Mouse (Mus musculus) myocyte (in vitro differentiated cells): ENCODE data around the gene Zbtb42.

ENCODE experiments used
- CEBPB ChIP-seq: IDR thresholded peaks from 2 replicates; pipeline ENCODE4 v1.6.1; 2011; ENCODE audit warnings: mild to moderate bottlenecking, moderate library complexity; ENCODE audit not compliant: poor library complexity, insufficient read depth, severe bottlenecking
- E2F4 ChIP-seq: IDR thresholded peaks from one replicate; pipeline ENCODE4 v1.6.1; 2011; ENCODE audit warnings: mild to moderate bottlenecking, control low read depth, moderate library complexity; ENCODE audit not compliant: insufficient read depth
- MAX ChIP-seq: IDR thresholded peaks from one replicate; pipeline ENCODE4 v1.6.1; 2011; ENCODE audit warnings: low read depth, mild to moderate bottlenecking, control low read depth
- MYOD1 ChIP-seq, 3 experiments: IDR thresholded peaks; one replicate each; pipeline ENCODE4 v1.6.1; 2011; ENCODE audit warnings: control low read depth in 2 of 3, low read depth in 2 of 3, mild to moderate bottlenecking in 2 of 3, moderate library complexity in 1 of 3; ENCODE audit not compliant: insufficient read length in 2 of 3, control insufficient read depth in 1 of 3
- MYOG ChIP-seq, 3 experiments: IDR thresholded peaks; one replicate each; pipeline ENCODE4 v1.6.1; 2011; ENCODE audit warnings: control low read depth in 2 of 3, low read depth in 2 of 3, mild to moderate bottlenecking in 2 of 3; ENCODE audit not compliant: insufficient read length in 2 of 3, control insufficient read depth in 1 of 3, insufficient read depth in 1 of 3
- POLR2A ChIP-seq: IDR thresholded peaks from one replicate; pipeline ENCODE4 v1.6.1; 2011; ENCODE audit warnings: low read depth, mild to moderate bottlenecking, control low read depth, moderate library complexity; ENCODE audit not compliant: insufficient read length
- POLR2AphosphoS2 ChIP-seq: IDR thresholded peaks from one replicate; pipeline ENCODE4 v1.6.1; 2011; ENCODE audit warnings: low read depth, control low read depth; ENCODE audit not compliant: insufficient read length
- TCF12 ChIP-seq: IDR thresholded peaks from one replicate; pipeline ENCODE4 v1.6.1; 2011; ENCODE audit warnings: mild to moderate bottlenecking, control low read depth; ENCODE audit not compliant: poor library complexity, insufficient read depth, severe bottlenecking
- USF1 ChIP-seq: IDR thresholded peaks from one replicate; pipeline ENCODE4 v1.6.1; 2011; ENCODE audit warnings: low read depth, mild to moderate bottlenecking, control low read depth, moderate library complexity

DNA sequence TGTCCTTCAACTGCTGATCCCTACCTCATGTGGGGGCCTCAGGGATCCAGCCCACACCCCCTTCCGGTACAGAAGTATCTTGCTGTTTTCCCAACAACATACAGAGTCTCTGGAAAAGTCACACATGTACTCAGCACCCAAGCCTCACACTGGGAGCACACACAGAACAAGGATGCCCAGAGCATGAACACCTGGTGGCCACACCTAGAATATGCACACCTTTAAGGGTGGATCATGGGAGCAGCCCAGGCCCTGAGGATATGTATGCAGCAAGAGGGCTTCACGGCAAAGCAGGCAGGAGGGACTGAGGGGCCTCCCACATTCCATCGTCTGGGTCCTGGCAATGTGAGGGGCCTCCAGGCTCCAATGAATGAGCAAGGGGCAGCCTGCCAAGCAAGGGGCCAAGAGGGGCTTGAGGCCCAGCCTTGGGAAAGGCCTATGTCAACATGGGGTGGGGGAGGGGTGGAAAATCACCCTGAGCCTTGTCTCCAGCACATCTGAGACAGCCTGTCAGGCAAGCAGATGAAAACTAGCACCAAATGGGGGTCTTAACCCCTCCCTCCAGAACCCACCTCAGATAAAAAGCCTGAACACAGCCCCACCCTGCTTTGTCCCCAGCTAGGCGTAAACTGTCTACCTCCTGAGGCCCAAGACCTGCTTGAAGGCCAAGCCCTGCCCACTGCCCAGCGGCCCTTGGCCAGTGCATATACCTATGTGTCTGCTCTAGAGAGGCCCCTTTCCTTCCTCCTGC, 17.9 kb upstream of the Zbtb42 start:
- TF ChIP-seq POLR2A (no peak), CEBPB (no peak), MYOG (IDR thresholded peaks at IDR 0.05; ENCODE audit: control insufficient read depth in 1 of 3, insufficient read depth in 1 of 3, insufficient read length in 2 of 3, low read depth in 2 of 3) (no peak), E2F4 (no peak), POLR2AphosphoS2 (no peak), TCF12 (no peak), USF1 (no peak), MAX (no peak), MYOD1 (IDR thresholded peaks at IDR 0.05; ENCODE audit: control insufficient read depth in 1 of 3, insufficient read length in 2 of 3, low read depth in 2 of 3) (no peak)
